Comparison of ENCODE assay signal across 8 mouse cellular contexts in genomic region chr1:66700693-66701575, GRCm38 (mm10). TPM values are rescaled to one million over a fixed set of nuclear protein-coding genes. Genes with fewer than 3 reads are reported as not detected.
A peak's percentile ranks its signal among the peaks of the same experiment; 100 is the strongest.
DNase-seq lines count a peak whose midpoint lies in the region; ATAC-seq lines count a peak whose summit lies in the region.

Gene Rpe, plus strand, starts transcription at chr1:66700831.

- peak; percentile 100 for ATAC-seq in intestine, embryonic 14.5 days (replicated peaks; ENCODE audit: low FRiP score, low TSS enrichment, low read depth)

- H3K4me2 ChIP-seq in intestine, embryonic 14.5 days (ENCODE audit: low read length), result peak within 1 kb of the TSS; percentile 58

- peak within 1 kb of the TSS; percentile 47; the same call in 1 of the 2 replicates for H3K27ac ChIP-seq in intestine, embryonic 14.5 days (ENCODE audit: low read depth)

- H3K4me3 ChIP-seq in intestine, embryonic 14.5 days (ENCODE audit: low read depth, low read length), result peak within 1 kb of the TSS; percentile 60

- WGBS in intestine, embryonic 14.5 days, result under 1% methylated on average over 73 of the region's 73 CpGs

- H3K9ac ChIP-seq in intestine, embryonic 14.5 days (ENCODE audit: low read length), result peak within 1 kb of the TSS; percentile 61

- DNase-seq in adrenal gland, adult (ENCODE audit: inconsistent age in 2 of 2, low spot score in 1 of 2), result peak; percentile 95 to 97
- peak; percentile 94 for DNase-seq in embryo, embryonic 10.5 days (ENCODE audit: low spot score)
- DNase-seq in gastrocnemius, postnatal 25 days, result peak; percentile 94
- peak; percentile 96 for DNase-seq in intestine, embryonic 14.5 days (ENCODE audit: low spot score)
- peak; percentile 91 to 94 for DNase-seq in left cerebral cortex, postnatal 14 days (ENCODE audit: low spot score in 2 of 2)
- peak; percentile 94 for DNase-seq in mesoderm, embryonic 11.5 days (ENCODE audit: low read depth, low spot score)
- peak; percentile 87 for DNase-seq in right cerebral cortex, postnatal 36 days (ENCODE audit: low spot score in 2 of 2)
- peak; percentile 93 for DNase-seq in yolk sac, embryonic 10.5 days (ENCODE audit: low spot score)

- no peaks in the 10 kb centered on the region for H3K27me3 ChIP-seq in intestine, embryonic 14.5 days (replicated peaks; ENCODE audit: control insufficient read depth, insufficient read depth, low read length)

- no peaks in the 10 kb centered on the region for H3K9me3 ChIP-seq in intestine, embryonic 14.5 days (ENCODE audit: control insufficient read depth, low read length)

- peaks cover 8% of the 10 kb centered on the region; the same call in 1 of the 2 replicates for H3K4me1 ChIP-seq in intestine, embryonic 14.5 days (replicated peaks; ENCODE audit: control insufficient read depth, insufficient read depth, low read length)

- H3K36me3 ChIP-seq in intestine, embryonic 14.5 days (ENCODE audit: control insufficient read depth, insufficient read depth, low read length), result no peaks in the 10 kb centered on the region; the same call in 1 of the 2 replicates

- intact Hi-C loops in left cerebral cortex, postnatal 14 days (cut with DNase I), result loop anchor here (2.0 kb wide), 1 partner anchor 116 kb away; the partner anchor contains the start of gene Kansl1l

RNA-seq across cellular contexts. Expression of gene Rpe, which starts in this region (rescaled TPM):
- total RNA-seq in gastrocnemius, postnatal 25 days (2021), result 10 to 100 TPM in 1 of 2 experiments, 1 to 10 TPM in 1; 9.7 to 10.1 TPM
- 53.3 and 53.4 TPM in 2 replicates for polyA plus RNA-seq in intestine, embryonic 14.5 days (2014; fragmentation: Nextera tagmentation; extraction: Ambion mirVana)
- 10 to 100 TPM; 30.8 to 34.0 TPM for total RNA-seq in left cerebral cortex, postnatal 14 days (2021)

Comparison
In these comparisons a context has a peak if more than half of its experiments do, and no peak if none do; other contexts are left out.
1. Peak in every context shown above with its lines: DNase-seq, ATAC-seq, H3K4me3 ChIP-seq and H3K27ac ChIP-seq.